Mouse (Mus musculus) T-cell, adult 66 days (primary cell): ENCODE results near the gene Lrrc71. TPM values are rescaled to one million over a fixed set of nuclear protein-coding genes. Genes with fewer than 3 reads are reported as not detected.

ENCODE experiments used
- total RNA-seq, 2 experiments: library from RNA; stranded (reverse); gene quantifications; 3 replicates in 1 of 2; 4 replicates in 1 of 2; pipeline ENCODE4 v1.2.4; 2023

Gene Lrrc71
- 1 to 10 TPM in 1 of 2 experiments, under 1 TPM in 1; 0.61 to 5.9 TPM for total RNA-seq

DNA sequence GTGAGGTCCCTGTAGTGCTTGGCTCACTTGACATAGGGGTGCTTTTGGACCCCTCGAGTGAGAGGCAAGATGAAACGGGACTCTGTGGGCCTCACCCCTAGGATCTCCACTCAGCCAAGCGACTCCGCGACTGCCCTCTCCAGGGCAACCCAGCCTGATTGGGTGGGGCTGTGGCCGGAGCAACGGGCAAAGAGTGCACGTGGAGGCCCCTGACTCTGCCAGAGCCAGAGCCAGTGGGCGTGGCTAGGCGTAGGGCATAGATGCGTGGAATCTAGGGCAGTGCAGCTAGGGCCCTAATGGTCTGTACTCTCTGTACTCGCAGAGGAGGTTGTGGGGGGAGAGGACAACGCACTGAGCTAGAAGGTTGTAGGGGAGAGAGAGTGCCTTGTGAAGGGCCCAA is at the start of gene Lrrc71:
Lrrc71 (minus strand) TSS at position 195 of the 400 bp plus-strand sequence.

GRCm38 (mm10) chr3:87796736-87797334 is 48.4 kb upstream of the Lrrc71 start, which contains the start of gene Insrr:
Insrr (plus strand) TSS chr3:87796951.

DNA sequence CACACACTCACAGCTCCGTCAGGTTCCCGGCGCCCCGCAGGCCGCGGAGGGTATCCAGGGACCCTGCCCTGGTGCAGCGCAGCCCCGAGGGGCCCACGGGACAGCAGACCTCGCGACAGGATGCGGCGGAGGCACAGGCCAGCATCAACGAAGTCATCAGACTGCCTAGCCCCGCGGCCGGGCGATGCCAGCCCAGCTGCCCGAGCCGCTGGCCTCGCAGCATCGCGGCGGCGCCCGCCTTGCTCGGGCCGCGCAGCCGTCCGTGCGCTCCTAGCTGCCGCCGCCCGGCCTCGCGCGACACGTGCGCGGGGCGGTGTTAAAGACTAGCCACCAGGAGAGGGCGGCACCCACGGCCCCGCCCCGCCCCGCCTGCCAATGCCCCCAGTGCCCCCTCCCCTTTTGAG is 46.5 kb upstream of the Lrrc71 start, which contains the start of gene Ntrk1:
Ntrk1 (minus strand) TSS at position 241 of the 404 bp plus-strand sequence.

Other genes starting within 250 kb of the Lrrc71 start
- gene Etv3, start 223.2 kb downstream of the Lrrc71 start, total RNA-seq = 10 to 100 TPM; 89.1 to 89.4 TPM
- gene Arhgef11, start 131.1 kb downstream of the Lrrc71 start, total RNA-seq = 10 to 100 TPM; 27.5 to 29.9 TPM
- gene Ntrk1, start 46.5 kb upstream of the Lrrc71 start, total RNA-seq = not detected
- gene Insrr, start 48.3 kb upstream of the Lrrc71 start, total RNA-seq = under 1 TPM in 1 of 2 experiments, not detected in 1; 0.15 TPM
- 10 to 100 TPM; 35.6 to 35.9 TPM for gene Pear1, start 75.7 kb upstream of the Lrrc71 start, total RNA-seq
- 100 to 1,000 TPM; 194 to 202 TPM for gene Sh2d2a, start 98.1 kb upstream of the Lrrc71 start, total RNA-seq
- gene Prcc, start 137.0 kb upstream of the Lrrc71 start, total RNA-seq = 10 to 100 TPM; 57.4 to 65.0 TPM
- 100 to 1,000 TPM; 103 to 104 TPM for gene Hdgf, start 157.7 kb upstream of the Lrrc71 start, total RNA-seq
- 100 to 1,000 TPM; 147 to 161 TPM for gene Mrpl24, start 170.9 kb upstream of the Lrrc71 start, total RNA-seq
- gene Isg20l2, start 181.7 kb upstream of the Lrrc71 start, total RNA-seq = 10 to 100 TPM; 69.9 to 72.7 TPM
- 10 to 100 TPM; 31.8 to 33.3 TPM for gene Rrnad1, start 182.1 kb upstream of the Lrrc71 start, total RNA-seq
- 1 to 10 TPM; 2.3 to 5.0 TPM for gene Crabp2, start 200.0 kb upstream of the Lrrc71 start, total RNA-seq
- not detected for gene Nes, start 222.5 kb upstream of the Lrrc71 start, total RNA-seq